ENCODE assay signal across 9 mouse cellular contexts in the genomic region with DNA sequence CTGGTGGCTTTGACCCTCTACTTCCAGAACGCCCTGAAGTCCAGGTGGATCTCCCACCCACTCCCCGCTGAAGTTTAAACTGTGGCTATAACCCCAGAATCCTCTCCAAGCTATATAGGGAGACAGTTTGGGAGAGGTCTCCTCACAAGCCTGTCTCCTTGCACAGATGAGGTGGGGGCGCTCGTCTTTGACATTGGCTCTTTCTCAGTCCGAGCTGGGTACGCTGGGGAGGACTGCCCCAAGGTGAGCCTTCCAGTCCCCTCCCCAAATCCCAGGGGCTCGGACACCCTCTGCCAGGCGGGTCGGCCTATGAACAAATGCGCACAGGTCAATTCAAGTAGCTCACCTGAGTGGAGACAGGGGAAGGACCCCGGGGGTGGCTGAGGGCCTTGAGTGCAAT. TPM values are rescaled to one million over a fixed set of nuclear protein-coding genes. Genes with fewer than 3 reads are reported as not detected.
DNase-seq lines count a peak whose midpoint lies in the region; ATAC-seq lines count a peak whose summit lies in the region.
"Had no signal": no experiment of that assay in that cellular context is flagged by ENCODE, and none has a peak within 500 bp of the region (broad histone marks: within the 10 kb centered on the region; RNA-seq: fewer than 3 reads in every experiment).

No protein-coding gene starts in this region.

- H3K27me3 ChIP-seq in kidney, embryonic 15.5 days, result peaks cover 24% of the 10 kb centered on the region
- H3K27me3 ChIP-seq in intestine, embryonic 15.5 days (replicated peaks), result peaks cover 21% of the 10 kb centered on the region
- no peaks in the 10 kb centered on the region for H3K27me3 ChIP-seq in neural tube, embryonic 14.5 days (ENCODE audit: control insufficient read depth, insufficient read depth, low read length)

- peak overlapping the region; percentile 52; the same call in 1 of the 2 replicates for H3K4me2 ChIP-seq in kidney, embryonic 15.5 days
- H3K4me2 ChIP-seq in intestine, embryonic 15.5 days (replicated peaks), result peak overlapping the region; percentile 54
- H3K4me2 ChIP-seq in neural tube, embryonic 14.5 days (ENCODE audit: low read depth, low read length), result peak overlapping the region; percentile 50

- no peaks in the 10 kb centered on the region for H3K9me3 ChIP-seq in kidney, embryonic 15.5 days (replicated peaks)
- H3K9me3 ChIP-seq in intestine, embryonic 15.5 days, result no peaks in the 10 kb centered on the region
- no peaks in the 10 kb centered on the region for H3K9me3 ChIP-seq in neural tube, embryonic 14.5 days (ENCODE audit: control insufficient read depth, low read length)

- no peak overlapping the region for H3K27ac ChIP-seq in kidney, embryonic 15.5 days
- no peak overlapping the region for H3K27ac ChIP-seq in intestine, embryonic 15.5 days
- no peak overlapping the region; the same call in 1 of the 2 replicates for H3K27ac ChIP-seq in neural tube, embryonic 14.5 days (ENCODE audit: low read depth, low read length)

- no peak overlapping the region for H3K9ac ChIP-seq in kidney, embryonic 15.5 days
- H3K9ac ChIP-seq in intestine, embryonic 15.5 days, result no peak overlapping the region
- peak overlapping the region; percentile 56 for H3K9ac ChIP-seq in neural tube, embryonic 14.5 days (replicated peaks; ENCODE audit: low read depth, low read length)

- ATAC-seq in kidney, embryonic 15.5 days (replicated peaks; ENCODE audit: low FRiP score), result no peak
- 0 out of 2 replicates have a peak, but pooled peaks have one; percentile 21 for ATAC-seq in erythroblast, adult 5-6 weeks (replicated peaks; ENCODE audit: low FRiP score, poor library complexity, severe bottlenecking)
- ATAC-seq in intestine, embryonic 15.5 days, result no peak
- ATAC-seq in neural tube, embryonic 14.5 days (ENCODE audit: low read depth), result peak; percentile 56; the same call in 1 of the 2 replicates
- ATAC-seq in erythroid progenitor cell, adult 5-6 weeks (replicated peaks; ENCODE audit: low FRiP score, poor library complexity, severe bottlenecking), result no peak

- H3K4me1 ChIP-seq in kidney, embryonic 15.5 days, result peaks cover 7% of the 10 kb centered on the region
- no peaks in the 10 kb centered on the region for H3K4me1 ChIP-seq in intestine, embryonic 15.5 days (replicated peaks)
- H3K4me1 ChIP-seq in neural tube, embryonic 14.5 days (ENCODE audit: control insufficient read depth, insufficient read depth, low read length), result peaks cover 10% of the 10 kb centered on the region; the same call in 1 of the 2 replicates

- WGBS in kidney, embryonic 15.5 days, result 41% methylated on average over 11 of the region's 11 CpGs
- WGBS in intestine, embryonic 15.5 days, result 40% methylated on average over 11 of the region's 11 CpGs
- 41% methylated on average over 11 of the region's 11 CpGs for WGBS in neural tube, embryonic 14.5 days

- DNase-seq in kidney, postnatal 10 days, result no peak
- no peak for DNase-seq in spleen, postnatal 14 days (ENCODE audit: low spot score in 2 of 2)
- DNase-seq in adrenal gland, postnatal 14 days, result no peak

- no peaks in the 10 kb centered on the region for H3K36me3 ChIP-seq in kidney, embryonic 15.5 days
- no peaks in the 10 kb centered on the region for H3K36me3 ChIP-seq in intestine, embryonic 15.5 days
- no peaks in the 10 kb centered on the region for H3K36me3 ChIP-seq in neural tube, embryonic 14.5 days (ENCODE audit: control insufficient read depth, insufficient read depth, low read length)

- peak overlapping the region; percentile 23; the same call in 1 of the 2 replicates for H3K4me3 ChIP-seq in kidney, embryonic 15.5 days (replicated peaks)
- H3K4me3 ChIP-seq in intestine, embryonic 15.5 days (replicated peaks), result no peak overlapping the region
- peak overlapping the region; percentile 43 for H3K4me3 ChIP-seq in neural tube, embryonic 14.5 days (ENCODE audit: low read depth, low read length)

RNA-seq across cellular contexts. Expression of a gene that starts 0.6 kb away (rescaled TPM):
- 0.40 and 1.8 TPM in 2 replicates for polyA plus RNA-seq in kidney, embryonic 15.5 days (2015; fragmentation: Nextera tagmentation; extraction: Ambion mirVana)
- total RNA-seq in erythroblast, adult 5-6 weeks (2015; ENCODE audit: low replicate concordance), result not detected in 2 replicates
- not detected in 2 replicates for total RNA-seq in erythroblast, adult 5-6 weeks (2017; ENCODE audit: low replicate concordance)
- polyA plus RNA-seq in intestine, embryonic 15.5 days (2015; fragmentation: Nextera tagmentation; extraction: Ambion mirVana), result 4.5 and 6.0 TPM in 2 replicates
- 206 and 236 TPM in 2 replicates for polyA plus RNA-seq in neural tube, embryonic 14.5 days (2014; fragmentation: Nextera tagmentation; extraction: Ambion mirVana)
- total RNA-seq in adrenal gland, postnatal 14 days (2021), result 2.8 and 3.8 TPM in 2 replicates
- not detected in 2 replicates for total RNA-seq in erythroid progenitor cell, adult 5-6 weeks (2015; ENCODE audit: low replicate concordance)
- total RNA-seq in erythroid progenitor cell, adult 5-6 weeks (2017; ENCODE audit: low replicate concordance), result not detected in 2 replicates

RNA-seq across cellular contexts. Expression of a gene that starts 15.7 kb away (rescaled TPM):
- 0.42 and 0.99 TPM in 2 replicates for polyA plus RNA-seq in kidney, embryonic 15.5 days (2015; fragmentation: Nextera tagmentation; extraction: Ambion mirVana)
- 11.9 and 16.5 TPM in 2 replicates for total RNA-seq in erythroblast, adult 5-6 weeks (2015; ENCODE audit: low replicate concordance)
- 11.8 and 13.7 TPM in 2 replicates for total RNA-seq in erythroblast, adult 5-6 weeks (2017; ENCODE audit: low replicate concordance)
- polyA plus RNA-seq in intestine, embryonic 15.5 days (2015; fragmentation: Nextera tagmentation; extraction: Ambion mirVana), result 0.97 and 1.1 TPM in 2 replicates
- 4.9 and 5.8 TPM in 2 replicates for polyA plus RNA-seq in neural tube, embryonic 14.5 days (2014; fragmentation: Nextera tagmentation; extraction: Ambion mirVana)
- total RNA-seq in adrenal gland, postnatal 14 days (2021), result 1.4 and 26.4 TPM in 2 replicates
- 44.9 and 62.0 TPM in 2 replicates for total RNA-seq in erythroid progenitor cell, adult 5-6 weeks (2015; ENCODE audit: low replicate concordance)
- 42.2 and 61.0 TPM in 2 replicates for total RNA-seq in erythroid progenitor cell, adult 5-6 weeks (2017; ENCODE audit: low replicate concordance)

RNA-seq across cellular contexts. Expression of a gene that starts 20.6 kb away (rescaled TPM):
- polyA plus RNA-seq in kidney, embryonic 15.5 days (2015; fragmentation: Nextera tagmentation; extraction: Ambion mirVana), result 337 and 348 TPM in 2 replicates
- total RNA-seq in erythroblast, adult 5-6 weeks (2015; ENCODE audit: low replicate concordance), result 77.0 and 113 TPM in 2 replicates
- 94.2 and 96.3 TPM in 2 replicates for total RNA-seq in erythroblast, adult 5-6 weeks (2017; ENCODE audit: low replicate concordance)
- polyA plus RNA-seq in intestine, embryonic 15.5 days (2015; fragmentation: Nextera tagmentation; extraction: Ambion mirVana), result 341 and 386 TPM in 2 replicates
- polyA plus RNA-seq in neural tube, embryonic 14.5 days (2014; fragmentation: Nextera tagmentation; extraction: Ambion mirVana), result 553 and 557 TPM in 2 replicates
- total RNA-seq in adrenal gland, postnatal 14 days (2021), result 574 and 611 TPM in 2 replicates
- 253 and 262 TPM in 2 replicates for total RNA-seq in erythroid progenitor cell, adult 5-6 weeks (2015; ENCODE audit: low replicate concordance)
- 152 and 170 TPM in 2 replicates for total RNA-seq in erythroid progenitor cell, adult 5-6 weeks (2017; ENCODE audit: low replicate concordance)

RNA-seq across cellular contexts. Expression of a gene that starts 20.9 kb away (rescaled TPM):
- polyA plus RNA-seq in kidney, embryonic 15.5 days (2015; fragmentation: Nextera tagmentation; extraction: Ambion mirVana), result 0.45 TPM in 1 of 2 replicates, not detected in the other
- total RNA-seq in erythroblast, adult 5-6 weeks (2015; ENCODE audit: low replicate concordance), result not detected in 2 replicates
- total RNA-seq in erythroblast, adult 5-6 weeks (2017; ENCODE audit: low replicate concordance), result not detected in 2 replicates
- polyA plus RNA-seq in intestine, embryonic 15.5 days (2015; fragmentation: Nextera tagmentation; extraction: Ambion mirVana), result 0.42 and 0.63 TPM in 2 replicates
- not detected in 2 replicates for polyA plus RNA-seq in neural tube, embryonic 14.5 days (2014; fragmentation: Nextera tagmentation; extraction: Ambion mirVana)
- total RNA-seq in adrenal gland, postnatal 14 days (2021), result not detected in 2 replicates
- total RNA-seq in erythroid progenitor cell, adult 5-6 weeks (2015; ENCODE audit: low replicate concordance), result not detected in 2 replicates
- not detected in 2 replicates for total RNA-seq in erythroid progenitor cell, adult 5-6 weeks (2017; ENCODE audit: low replicate concordance)
- total RNA-seq: left cerebral cortex, postnatal 4 days had no signal

RNA-seq across cellular contexts. Expression of a gene that starts 35.5 kb away (rescaled TPM):
- 13.2 and 14.7 TPM in 2 replicates for polyA plus RNA-seq in kidney, embryonic 15.5 days (2015; fragmentation: Nextera tagmentation; extraction: Ambion mirVana)
- total RNA-seq in erythroblast, adult 5-6 weeks (2015; ENCODE audit: low replicate concordance), result 5.6 and 6.1 TPM in 2 replicates
- 5.3 and 8.4 TPM in 2 replicates for total RNA-seq in erythroblast, adult 5-6 weeks (2017; ENCODE audit: low replicate concordance)
- polyA plus RNA-seq in intestine, embryonic 15.5 days (2015; fragmentation: Nextera tagmentation; extraction: Ambion mirVana), result 8.4 and 10.4 TPM in 2 replicates
- 16.3 and 21.2 TPM in 2 replicates for polyA plus RNA-seq in neural tube, embryonic 14.5 days (2014; fragmentation: Nextera tagmentation; extraction: Ambion mirVana)
- 30.5 and 36.6 TPM in 2 replicates for total RNA-seq in adrenal gland, postnatal 14 days (2021)
- 5.4 and 5.8 TPM in 2 replicates for total RNA-seq in erythroid progenitor cell, adult 5-6 weeks (2015; ENCODE audit: low replicate concordance)
- total RNA-seq in erythroid progenitor cell, adult 5-6 weeks (2017; ENCODE audit: low replicate concordance), result 8.1 and 11.2 TPM in 2 replicates

Comparison
In these comparisons a context has a peak if more than half of its experiments do, and no peak if none do; other contexts are left out.
1. ATAC-seq: peak in erythroblast, adult 5-6 weeks (single experiment) and neural tube, embryonic 14.5 days (single experiment); none in kidney, embryonic 15.5 days (single experiment), intestine, embryonic 15.5 days (single experiment) and erythroid progenitor cell, adult 5-6 weeks (single experiment).
2. Peak in every context shown above with its lines, with median percentiles within 50 percentile points of each other: H3K4me2 ChIP-seq.